Mouse (Mus musculus) hindbrain, postnatal 0 days (tissue): ENCODE data around the gene Zc3h14. TPM values are rescaled to one million over a fixed set of nuclear protein-coding genes. Genes with fewer than 3 reads are reported as not detected.

Source experiments
- ATAC-seq: fragments of 200-750 bp; cut with Nextera tagmentation; 2 replicates; pipeline ENCODE4 v1.8.0; 2017; ENCODE audit warnings: mild to moderate bottlenecking, moderate TSS enrichment, moderate library complexity
- DNase-seq: peaks from one replicate; pipeline ENCODE4 v3.0.0-alpha.2; 2015; ENCODE audit warnings: low spot score
- H3K27ac ChIP-seq: fragments of 300-500 bp; sonication (generic); 2 replicates; pipeline ENCODE4 v1.5.1; 2014; ENCODE audit warnings: mild to moderate bottlenecking
- H3K27me3 ChIP-seq: fragments of 300-500 bp; sonication (generic); 2 replicates; pipeline ENCODE4 v1.6.1; 2014; ENCODE audit warnings: low read length, mixed read lengths; ENCODE audit not compliant: insufficient read depth
- H3K36me3 ChIP-seq: fragments of 300-500 bp; sonication (generic); 2 replicates; pipeline ENCODE4 v1.6.1; 2014; ENCODE audit warnings: low read length, mixed read lengths; ENCODE audit not compliant: insufficient read depth
- H3K4me1 ChIP-seq: fragments of 300-500 bp; sonication (generic); 2 replicates; pipeline ENCODE4 v1.6.1; 2014; ENCODE audit warnings: antibody characterized with exemption, low read length, mixed read lengths; ENCODE audit not compliant: insufficient read depth
- H3K4me2 ChIP-seq: fragments of 300-500 bp; sonication (generic); 2 replicates; pipeline ENCODE4 v1.6.1; 2014; ENCODE audit warnings: low read depth, mild to moderate bottlenecking, low read length, moderate library complexity, mixed read lengths
- H3K4me3 ChIP-seq: fragments of 300-500 bp; sonication (generic); 2 replicates; pipeline ENCODE4 v1.5.1; 2014; ENCODE audit warnings: low read length
- H3K9ac ChIP-seq: fragments of 300-500 bp; sonication (generic); replicated peaks from 2 replicates; pipeline ENCODE4 v1.6.1; 2014; ENCODE audit warnings: mild to moderate bottlenecking, low read length, moderate library complexity, mixed read lengths
- H3K9me3 ChIP-seq: fragments of 300-500 bp; sonication (generic); 2 replicates; pipeline ENCODE4 v1.6.1; 2016; ENCODE audit warnings: low read length, mixed read lengths
- CTCF ChIP-seq: IDR thresholded peaks from 2 replicates; pipeline ENCODE4 v1.5.1; 2016; ENCODE audit warnings: antibody characterized with exemption, control low read depth, low read depth
- WGBS: fragments of 180-500 bp; shearing (Covaris S2); extraction: QIAGEN DNeasy Blood & Tissue Kit; methylation state at CpG from one replicate; pipeline ENCODE4 v1.1.7; 2014; 5-methylcytosine and 5-hydroxymethylcytosine counted together
- polyA plus RNA-seq: library from polyadenylated mRNA; unstranded; fragments of >200 nt; fragmentation: Nextera tagmentation; extraction: Ambion mirVana; gene quantifications from 2 replicates; pipeline ENCODE4 v1.2.1, GENCODE M21; 2015
- total RNA-seq: library from RNA; depleted of rRNA; stranded (reverse); fragments of >200 nt; gene quantifications from 2 replicates; pipeline ENCODE4 v1.2.3, GENCODE M21; 2014

The Zc3h14 gene
- total and polyA plus RNA-seq, 2 experiments from 2014 or later = 84.1 to 101 TPM

DNA sequence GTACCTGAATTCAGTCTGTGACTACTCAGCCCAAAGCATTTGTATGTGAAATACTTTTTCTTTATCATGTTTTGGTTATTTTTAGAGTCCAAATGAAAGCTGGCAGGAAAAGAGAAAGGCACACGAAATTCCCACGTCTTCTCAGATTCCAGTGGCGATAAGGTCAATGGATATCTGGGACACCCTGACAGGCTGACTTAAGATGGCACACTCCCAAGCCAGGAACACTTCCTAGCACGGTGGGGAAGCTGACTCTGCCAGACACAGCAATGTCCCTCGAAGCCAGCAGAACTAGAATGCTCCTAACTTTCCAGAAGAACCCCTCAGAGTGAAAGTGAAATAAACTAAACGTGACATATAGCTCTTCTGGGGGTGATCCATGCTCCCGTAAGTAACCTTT, 19.6 kb upstream of the Zc3h14 start:
- Histone ChIP-seq H3K9me3 (no peaks in the 10 kb centered on the region), H3K4me2 (no peak overlapping the region), H3K36me3 (no peaks in the 10 kb centered on the region), H3K9ac (no peak overlapping the region), H3K27me3 (no peaks in the 10 kb centered on the region), H3K27ac (no peak overlapping the region), H3K4me1 (no peaks in the 10 kb centered on the region), H3K4me3 (no peak overlapping the region)
- TF ChIP-seq CTCF = no peak
- 72% methylated on average over 7 of the region's 7 CpGs for WGBS
- DNase-seq (no peak), ATAC-seq (no peak)

DNA sequence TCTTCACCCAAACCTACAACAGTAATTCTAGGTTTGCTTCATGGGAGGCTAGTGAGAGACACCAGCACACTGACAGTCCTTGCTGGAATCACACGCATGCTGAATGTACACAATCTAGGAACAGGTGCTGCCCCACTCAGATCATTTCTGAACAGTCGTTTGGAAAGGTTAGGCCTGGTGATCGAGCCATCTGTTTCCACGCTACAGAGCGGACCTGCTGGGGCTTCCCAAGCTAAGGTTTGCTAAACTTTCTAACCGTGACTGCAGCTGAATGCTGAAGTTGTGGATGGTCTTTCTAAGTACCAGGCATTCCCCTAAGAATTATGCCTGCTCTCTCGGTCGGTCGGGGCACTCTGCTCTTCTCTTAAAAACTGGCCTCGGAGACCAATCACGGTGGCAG, 16.1 kb upstream of the Zc3h14 start:
- 82% methylated on average over 11 of the region's 11 CpGs for WGBS
- no peak overlapping the region for H3K9ac ChIP-seq
- DNase-seq (no peak), ATAC-seq (no peak)
- H3K4me3 ChIP-seq = no peak overlapping the region
- TF ChIP-seq CTCF = no peak
- H3K36me3 ChIP-seq = no peaks in the 10 kb centered on the region
- H3K27me3 ChIP-seq = no peaks in the 10 kb centered on the region
- no peaks in the 10 kb centered on the region for H3K9me3 ChIP-seq
- H3K4me1 ChIP-seq = peaks cover 19% of the 10 kb centered on the region; the same call in 1 of the 2 replicates
- H3K4me2 ChIP-seq = no peak overlapping the region
- H3K27ac ChIP-seq = no peak overlapping the region

DNA sequence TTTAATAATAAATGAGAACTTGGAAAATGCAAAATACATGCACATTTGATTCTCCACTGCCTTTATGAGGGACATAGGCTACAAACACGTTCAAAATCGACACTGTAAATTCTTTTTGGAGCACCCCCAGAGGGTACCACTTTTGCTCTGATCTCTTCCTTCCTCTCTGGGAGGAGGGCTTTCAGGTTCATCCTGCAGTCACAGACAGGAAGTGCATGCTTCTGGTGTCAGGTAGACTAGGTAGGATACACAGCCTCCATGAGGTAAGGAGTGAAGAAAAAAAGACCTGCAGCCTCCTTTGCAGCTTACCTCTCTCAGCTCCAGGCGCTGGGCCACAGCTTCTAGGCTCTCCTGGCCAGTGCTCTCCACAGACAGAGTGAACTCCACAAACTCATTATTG, 13.6 kb upstream of the Zc3h14 start:
- H3K4me3 ChIP-seq = peak overlapping the region; percentile 57
- no peaks in the 10 kb centered on the region for H3K36me3 ChIP-seq
- H3K9me3 ChIP-seq = no peaks in the 10 kb centered on the region
- TF ChIP-seq CTCF = no peak
- H3K27ac ChIP-seq = no peak overlapping the region
- peak overlapping the region; percentile 52 for H3K9ac ChIP-seq
- H3K4me1 ChIP-seq = peaks cover 23% of the 10 kb centered on the region; the same call in 1 of the 2 replicates
- ATAC-seq (no peak), DNase-seq (no peak)
- no peaks in the 10 kb centered on the region for H3K27me3 ChIP-seq
- peak overlapping the region; percentile 83 for H3K4me2 ChIP-seq
- 69% methylated on average over 3 of the region's 3 CpGs for WGBS

DNA sequence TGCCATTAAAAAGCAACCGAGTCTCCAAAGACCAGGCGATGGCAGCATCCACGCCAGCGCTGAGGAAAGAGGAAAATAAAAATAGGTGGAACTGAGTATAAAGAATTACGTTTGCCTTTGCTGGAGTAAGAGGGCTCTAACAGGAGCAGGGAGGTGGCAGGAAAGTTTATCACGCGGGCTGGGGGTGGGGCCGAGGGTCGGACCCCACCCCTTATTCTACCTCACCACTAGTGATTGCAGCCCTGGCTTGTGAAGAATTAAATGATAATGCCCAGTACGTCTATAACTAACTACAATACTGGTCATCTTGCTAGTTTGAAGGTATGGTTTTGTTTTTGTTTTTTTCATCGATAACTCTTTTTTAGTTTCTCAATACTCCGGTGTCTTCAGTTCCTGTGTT, 13.0 kb upstream of the Zc3h14 start:
- Histone ChIP-seq H3K27me3 (no peaks in the 10 kb centered on the region), H3K9ac (peak overlapping the region; percentile 52), H3K4me3 (peak overlapping the region; percentile 57), H3K9me3 (no peaks in the 10 kb centered on the region), H3K27ac (0 out of 2 replicates have a peak overlapping the region, but pooled peaks have one; percentile 32), H3K4me1 (peaks cover 24% of the 10 kb centered on the region; the same call in 1 of the 2 replicates), H3K36me3 (no peaks in the 10 kb centered on the region), H3K4me2 (peak overlapping the region; percentile 83)
- no peak for TF ChIP-seq CTCF
- WGBS = 17% methylated on average over 12 of the region's 12 CpGs
- no peak for ATAC-seq
- no peak for DNase-seq

DNA sequence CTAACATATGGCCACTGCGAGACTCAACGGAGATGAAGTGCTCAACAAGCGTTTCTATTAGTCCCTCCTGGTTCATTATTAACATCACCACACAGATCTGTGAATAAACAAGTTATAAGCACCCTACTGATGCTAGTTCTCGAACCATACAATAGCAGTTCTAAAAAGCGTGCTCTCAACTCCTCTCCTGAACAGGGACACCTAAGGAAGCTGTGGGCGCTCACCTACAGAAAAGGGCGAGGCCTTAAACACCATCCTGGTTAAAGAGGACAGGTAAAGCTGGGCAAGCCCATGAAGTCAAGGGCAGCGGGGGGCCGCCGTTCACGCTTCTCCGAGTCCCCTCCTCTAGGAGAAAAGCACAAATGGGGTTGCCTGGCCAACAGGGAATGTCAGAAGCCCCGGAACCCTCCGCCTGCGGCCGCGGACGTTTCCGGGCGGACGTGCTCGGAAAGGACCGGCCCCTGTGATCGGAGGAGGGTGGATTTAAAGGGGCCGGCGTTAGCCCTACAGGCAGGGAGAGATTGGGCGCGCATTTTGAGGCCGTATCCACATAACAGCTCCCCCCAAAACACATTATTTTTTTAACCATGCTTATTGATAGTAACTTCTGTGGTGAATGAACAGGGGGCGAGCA, 12.4 kb upstream of the Zc3h14 start:
- DNase-seq (peak; percentile 94), ATAC-seq (peak; percentile 94)
- peak; percentile 33 for TF ChIP-seq CTCF
- Histone ChIP-seq H3K9ac (peak overlapping the region; percentile 52), H3K27ac (0 out of 2 replicates have a peak overlapping the region, but pooled peaks have one; percentile 32), H3K4me1 (peaks cover 24% of the 10 kb centered on the region; the same call in 1 of the 2 replicates), H3K4me3 (peak overlapping the region; percentile 57), H3K27me3 (no peaks in the 10 kb centered on the region), H3K4me2 (peak overlapping the region; percentile 83), H3K9me3 (no peaks in the 10 kb centered on the region), H3K36me3 (no peaks in the 10 kb centered on the region)
- WGBS = under 1% methylated on average over 30 of the region's 30 CpGs

DNA sequence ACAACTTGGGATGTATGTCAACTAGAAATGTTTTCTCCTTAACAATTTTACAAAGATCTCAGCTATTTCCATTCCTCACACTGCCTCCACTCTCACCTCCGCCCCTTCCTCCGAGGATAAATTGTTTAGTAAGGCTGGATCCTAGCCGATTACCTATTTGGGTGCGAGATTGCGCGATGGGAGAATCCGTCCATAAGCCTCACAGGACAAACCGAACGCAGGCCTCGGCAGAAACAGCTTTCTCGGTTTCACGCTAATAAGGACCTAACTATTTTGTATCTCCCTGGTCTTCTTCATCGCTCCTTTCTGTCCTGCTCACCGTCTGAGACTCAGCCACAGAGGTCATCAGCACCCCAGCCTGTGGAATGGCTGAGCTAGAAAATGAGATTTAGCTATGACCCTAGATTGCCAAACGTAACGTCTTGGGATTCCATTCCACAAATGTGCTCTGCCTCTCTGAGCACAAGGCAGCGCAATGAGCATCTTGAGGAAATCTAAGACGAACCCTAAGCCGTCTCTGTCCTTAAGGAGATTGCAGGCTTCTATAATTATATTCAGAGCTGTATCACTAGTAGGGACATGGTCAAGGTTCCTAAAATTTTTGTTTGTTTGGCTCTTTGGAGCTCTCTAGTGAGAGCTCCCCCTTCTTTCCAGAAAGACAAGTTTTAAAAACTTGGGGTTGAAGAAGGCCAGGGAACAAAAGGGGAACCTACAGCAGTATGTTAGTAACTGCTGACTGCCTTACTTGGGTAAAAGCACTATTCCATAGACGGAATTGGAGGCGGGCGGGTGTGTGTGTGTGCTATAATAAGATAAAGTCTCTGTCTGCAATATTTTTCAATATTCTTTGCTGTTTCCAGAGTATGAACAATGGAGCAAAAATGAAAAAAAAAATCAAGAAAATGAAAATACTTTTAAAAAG, 11.6 kb upstream of the Zc3h14 start:
- Histone ChIP-seq H3K9ac (peak overlapping the region; percentile 52), H3K4me1 (peaks cover 24% of the 10 kb centered on the region; the same call in 1 of the 2 replicates), H3K36me3 (no peaks in the 10 kb centered on the region), H3K4me3 (peak overlapping the region; percentile 57), H3K9me3 (no peaks in the 10 kb centered on the region), H3K27ac (no peak overlapping the region), H3K4me2 (peak overlapping the region; percentile 83), H3K27me3 (no peaks in the 10 kb centered on the region)
- ATAC-seq (peak; percentile 48), DNase-seq (no peak)
- WGBS = 9% methylated on average over 22 of the region's 22 CpGs
- no peak for TF ChIP-seq CTCF
